Mouse (Mus musculus) limb, embryonic 14.5 days (tissue): ENCODE measurements at regions not wholly inside any gene's neighbourhood (a gene's known extent, or its start where the extent isn't known, plus 50 kb on each side); places are given as distances from the start of the nearest gene placed in this dataset.
A peak's percentile ranks its signal among the peaks of the same experiment; 100 is the strongest.

Experiments
- ATAC-seq: fragments of 200-750 bp; cut with Nextera tagmentation; 2 replicates; pipeline ENCODE4 v1.8.0; 2017; ENCODE audit warnings: low read depth, moderate number of reproducible peaks, moderate TSS enrichment; ENCODE audit not compliant: low FRiP score
- DNase-seq: peaks from one replicate; pipeline ENCODE4 v3.0.0-alpha.2; 2015; ENCODE audit warnings: low spot score
- H3K27ac ChIP-seq: fragments of 300-500 bp; sonication (generic); replicated peaks from 2 replicates; pipeline ENCODE4 v1.5.1; 2014; ENCODE audit warnings: low read depth, mild to moderate bottlenecking, low read length, moderate library complexity, mixed read lengths
- H3K27me3 ChIP-seq: fragments of 300-500 bp; sonication (generic); 2 replicates; pipeline ENCODE4 v1.6.1; 2014; ENCODE audit warnings: low read length, mixed read lengths; ENCODE audit not compliant: control insufficient read depth, insufficient read depth
- H3K36me3 ChIP-seq: fragments of 300-500 bp; sonication (generic); 2 replicates; pipeline ENCODE4 v1.6.1; 2014; ENCODE audit warnings: mild to moderate bottlenecking, low read length, moderate library complexity, mixed read lengths; ENCODE audit not compliant: control insufficient read depth, insufficient read depth
- H3K4me1 ChIP-seq: fragments of 300-500 bp; sonication (generic); 2 replicates; pipeline ENCODE4 v1.6.1; 2014; ENCODE audit warnings: antibody characterized with exemption, low read length, mixed read lengths; ENCODE audit not compliant: control insufficient read depth, insufficient read depth
- H3K4me2 ChIP-seq: fragments of 300-500 bp; sonication (generic); replicated peaks from 2 replicates; pipeline ENCODE4 v1.6.1; 2014; ENCODE audit warnings: low read depth, mild to moderate bottlenecking, low read length, moderate library complexity; ENCODE audit not compliant: severe bottlenecking
- H3K4me3 ChIP-seq: fragments of 300-500 bp; sonication (generic); replicated peaks from 2 replicates; pipeline ENCODE4 v1.5.1; 2014; ENCODE audit warnings: low read length
- H3K9ac ChIP-seq: fragments of 300-500 bp; sonication (generic); 2 replicates; pipeline ENCODE4 v1.6.1; 2014; ENCODE audit warnings: mild to moderate bottlenecking, low read depth, low read length, moderate library complexity; ENCODE audit not compliant: severe bottlenecking
- H3K9me3 ChIP-seq: fragments of 300-500 bp; sonication (generic); 2 replicates; pipeline ENCODE4 v1.6.1; 2016; ENCODE audit warnings: low read length; ENCODE audit not compliant: control insufficient read depth
- POLR2A ChIP-seq: fragments of 200-500 bp; IDR thresholded peaks from 2 replicates; pipeline ENCODE4 v1.8.0; 2012; ENCODE audit warnings: inconsistent platforms, mild to moderate bottlenecking, moderate library complexity, borderline replicate concordance; ENCODE audit not compliant: insufficient read depth, insufficient read length; ENCODE audit errors: extremely low read depth
- WGBS: fragments of 180-500 bp; shearing (Covaris S2); extraction: QIAGEN DNeasy Blood & Tissue Kit; methylation state at CpG from one replicate; pipeline ENCODE4 v1.1.7; 2014; 5-methylcytosine and 5-hydroxymethylcytosine counted together

DNA sequence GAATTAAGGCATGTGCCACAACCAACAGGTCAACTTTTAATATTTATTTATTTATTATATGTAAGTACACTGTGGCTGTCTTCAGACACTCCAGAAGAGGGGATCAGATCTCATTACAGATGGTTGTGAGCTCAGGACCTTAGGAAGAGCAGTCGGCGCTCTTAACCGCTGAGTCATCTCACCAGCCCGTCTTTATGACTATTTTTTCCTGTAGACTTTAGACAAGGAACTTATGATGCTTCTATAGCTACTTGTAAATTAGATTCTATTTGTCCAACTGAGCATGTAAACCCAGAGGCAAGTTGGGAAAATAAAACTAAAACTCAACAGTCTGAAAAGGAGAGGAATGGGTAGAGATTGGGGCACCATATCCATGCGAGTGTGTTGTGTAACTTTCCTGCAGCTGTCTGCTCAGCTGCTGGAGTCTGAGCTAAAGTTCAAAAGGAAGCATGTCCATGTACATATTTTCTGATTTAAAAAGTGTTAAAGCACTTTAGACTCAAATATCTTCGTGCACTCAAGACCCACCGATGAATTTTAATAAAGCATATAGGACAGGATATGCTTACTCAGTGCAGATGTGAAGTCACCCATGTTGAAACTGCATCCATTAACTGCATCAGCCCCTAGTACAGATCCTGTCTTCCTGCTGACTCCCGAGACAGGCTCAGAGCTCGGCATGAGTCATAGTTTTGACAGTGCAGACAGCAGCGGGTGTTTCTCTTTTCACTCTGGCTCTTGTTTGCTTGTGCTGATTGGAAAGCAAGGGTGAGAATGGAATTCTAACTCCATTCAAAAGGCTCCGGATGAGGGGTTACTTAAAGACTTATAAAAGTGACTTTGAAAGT, 111.6 kb upstream of the Usp9x start:
- no peaks in the 10 kb centered on the region for H3K27me3 ChIP-seq
- no peak for TF ChIP-seq POLR2A
- no peak overlapping the region for H3K9ac ChIP-seq
- H3K36me3 ChIP-seq: no peaks in the 10 kb centered on the region
- H3K4me3 ChIP-seq: no peak overlapping the region
- no peak overlapping the region for H3K27ac ChIP-seq
- ATAC-seq (peak; percentile 47; the same call in 1 of the 2 replicates), DNase-seq (peak; percentile 4)
- H3K4me1 ChIP-seq: no peaks in the 10 kb centered on the region
- no peaks in the 10 kb centered on the region for H3K9me3 ChIP-seq
- WGBS: 69% methylated on average over 11 of the region's 11 CpGs
- no peak overlapping the region for H3K4me2 ChIP-seq

GRCm38 (mm10) chrX:12958873-12959272, 112.4 kb upstream of the Usp9x start:
- 71% methylated on average over 2 of the region's 2 CpGs for WGBS
- TF ChIP-seq POLR2A: no peak
- ATAC-seq: no peak
- Histone ChIP-seq H3K4me1 (no peaks in the 10 kb centered on the region), H3K9ac (no peak overlapping the region), H3K4me3 (no peak overlapping the region), H3K4me2 (no peak overlapping the region), H3K36me3 (no peaks in the 10 kb centered on the region), H3K27me3 (no peaks in the 10 kb centered on the region), H3K27ac (no peak overlapping the region), H3K9me3 (no peaks in the 10 kb centered on the region)
- DNase-seq: no peak

GRCm38 (mm10) chrX:12950928-12951660, 120.2 kb upstream of the Usp9x start:
- Histone ChIP-seq H3K27ac (no peak overlapping the region), H3K9ac (no peak overlapping the region), H3K4me1 (no peaks in the 10 kb centered on the region), H3K36me3 (no peaks in the 10 kb centered on the region), H3K4me3 (no peak overlapping the region), H3K4me2 (no peak overlapping the region), H3K9me3 (no peaks in the 10 kb centered on the region), H3K27me3 (no peaks in the 10 kb centered on the region)
- no peak for TF ChIP-seq POLR2A
- WGBS: 65% methylated on average over 7 of the region's 7 CpGs
- no peak for DNase-seq
- ATAC-seq: no peak

DNA sequence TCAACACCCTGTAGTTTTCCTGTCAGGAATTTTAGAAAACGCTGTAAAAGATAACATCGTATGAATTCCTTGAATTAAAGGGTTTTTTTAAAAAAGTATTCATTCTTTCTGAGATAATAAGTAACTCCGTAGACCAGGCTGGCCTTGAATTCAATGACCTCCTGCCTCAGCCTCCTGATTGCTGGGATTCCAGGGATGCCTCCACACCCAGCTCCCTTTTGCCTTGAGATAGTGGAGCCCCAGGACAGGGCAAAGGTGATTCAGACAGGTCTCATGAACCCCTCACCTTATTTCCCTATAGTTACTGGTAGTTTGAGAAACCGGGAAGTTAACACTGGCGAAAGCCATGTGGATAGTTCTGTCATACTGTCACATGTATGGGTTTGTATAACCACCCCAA, 128.8 kb upstream of the Usp9x start:
- Histone ChIP-seq H3K9ac (no peak overlapping the region), H3K36me3 (no peaks in the 10 kb centered on the region), H3K27me3 (no peaks in the 10 kb centered on the region), H3K4me2 (no peak overlapping the region), H3K27ac (no peak overlapping the region), H3K9me3 (no peaks in the 10 kb centered on the region), H3K4me1 (no peaks in the 10 kb centered on the region), H3K4me3 (no peak overlapping the region)
- ATAC-seq (no peak), DNase-seq (no peak)
- TF ChIP-seq POLR2A: no peak
- 83% methylated on average over 5 of the region's 5 CpGs for WGBS

GRCm38 (mm10) chrX:12936406-12937172, 134.7 kb upstream of the Usp9x start:
- H3K9me3 ChIP-seq: no peaks in the 10 kb centered on the region
- peak overlapping the region; percentile 42 for H3K4me3 ChIP-seq
- H3K27me3 ChIP-seq: no peaks in the 10 kb centered on the region
- H3K36me3 ChIP-seq: no peaks in the 10 kb centered on the region
- ATAC-seq (no peak), DNase-seq (no peak)
- no peak for TF ChIP-seq POLR2A
- peak overlapping the region; percentile 59 for H3K4me2 ChIP-seq
- WGBS: 21% methylated on average over 29 of the region's 43 CpGs
- H3K9ac ChIP-seq: peak overlapping the region; percentile 62
- no peak overlapping the region for H3K27ac ChIP-seq
- H3K4me1 ChIP-seq: no peaks in the 10 kb centered on the region
